Mouse (Mus musculus) lung, embryonic 15.5 days (tissue): ENCODE results near the gene Fcmr. TPM values are rescaled to one million over a fixed set of nuclear protein-coding genes. Genes with fewer than 3 reads are reported as not detected.

Experiments used
- ATAC-seq: fragments of 200-750 bp; cut with Nextera tagmentation; 2 replicates; pipeline ENCODE4 v1.8.0; 2017; ENCODE audit warnings: moderate number of reproducible peaks, borderline replicate concordance; ENCODE audit not compliant: low FRiP score, low TSS enrichment; ENCODE audit errors: extremely low read depth
- H3K27ac ChIP-seq: fragments of 300-500 bp; sonication (generic); 2 replicates; pipeline ENCODE4 v1.5.1; 2015; ENCODE audit warnings: moderate library complexity, mild to moderate bottlenecking, inconsistent platforms
- H3K27me3 ChIP-seq: fragments of 300-500 bp; sonication (generic); 2 replicates; pipeline ENCODE4 v1.6.1; 2015; ENCODE audit warnings: inconsistent platforms
- H3K36me3 ChIP-seq: fragments of 300-500 bp; sonication (generic); 2 replicates; pipeline ENCODE4 v1.6.1; 2015; ENCODE audit warnings: inconsistent platforms
- H3K4me1 ChIP-seq: fragments of 300-500 bp; sonication (generic); 2 replicates; pipeline ENCODE4 v1.6.1; 2015; ENCODE audit warnings: inconsistent platforms
- H3K4me2 ChIP-seq: fragments of 300-500 bp; sonication (generic); 2 replicates; pipeline ENCODE4 v1.6.1; 2015; ENCODE audit warnings: inconsistent platforms, mild to moderate bottlenecking, moderate library complexity
- H3K4me3 ChIP-seq: fragments of 300-500 bp; sonication (generic); 2 replicates; pipeline ENCODE4 v1.5.1; 2015; ENCODE audit warnings: mild to moderate bottlenecking, inconsistent platforms
- H3K9ac ChIP-seq: fragments of 300-500 bp; sonication (generic); 2 replicates; pipeline ENCODE4 v1.6.1; 2015; ENCODE audit warnings: inconsistent platforms
- H3K9me3 ChIP-seq: fragments of 300-500 bp; sonication (generic); 2 replicates; pipeline ENCODE4 v1.6.1; 2016; ENCODE audit warnings: inconsistent platforms
- WGBS: fragments of 180-500 bp; shearing (Covaris S2); methylation state at CpG from one replicate; pipeline ENCODE4 v1.1.7; 2015; 5-methylcytosine and 5-hydroxymethylcytosine counted together
- polyA plus RNA-seq: library from polyadenylated mRNA; unstranded; fragments of >200 nt; fragmentation: Nextera tagmentation; extraction: Ambion mirVana; gene quantifications from 2 replicates; pipeline ENCODE4 v1.2.1, GENCODE M21; 2015

Fcmr gene
- 0.58 TPM in 1 of 2 replicates, not detected in the other for polyA plus RNA-seq

GRCm38 (mm10) chr1:130865541-130866221 lies at the start of gene Fcmr:
Gene Fcmr, plus strand, starts transcription at chr1:130865669.
- ATAC-seq = no peak
- Histone ChIP-seq H3K4me2 (no peak within 1 kb of the TSS), H3K27me3 (no peaks in the 10 kb centered on the region), H3K27ac (no peak within 1 kb of the TSS), H3K36me3 (no peaks in the 10 kb centered on the region), H3K9me3 (no peaks in the 10 kb centered on the region), H3K4me1 (no peaks in the 10 kb centered on the region), H3K4me3 (no peak within 1 kb of the TSS), H3K9ac (no peak within 1 kb of the TSS)
- 66% methylated on average over 7 of the region's 7 CpGs for WGBS

GRCm38 (mm10) chr1:130819737-130820136 lies 45.7 kb upstream of the Fcmr start:
- Histone ChIP-seq H3K9ac (no peak overlapping the region), H3K4me1 (no peaks in the 10 kb centered on the region), H3K27me3 (no peaks in the 10 kb centered on the region), H3K4me3 (no peak overlapping the region), H3K4me2 (no peak overlapping the region), H3K9me3 (no peaks in the 10 kb centered on the region), H3K27ac (no peak overlapping the region), H3K36me3 (no peaks in the 10 kb centered on the region)
- WGBS = 55% methylated on average over 1 of the region's 1 CpGs
- no peak for ATAC-seq

- H3K9me3 ChIP-seq = no peaks in the 10 kb centered on the region
- ATAC-seq = no peak
- 58% methylated on average over 7 of the region's 7 CpGs for WGBS
Measured at GRCm38 (mm10) chr1:130820316-130821148, 44.9 kb upstream of the Fcmr start.

GRCm38 (mm10) chr1:130821149-130821471 lies 44.4 kb upstream of the Fcmr start:
- Histone ChIP-seq H3K4me1 (no peaks in the 10 kb centered on the region), H3K9me3 (no peaks in the 10 kb centered on the region), H3K36me3 (no peaks in the 10 kb centered on the region), H3K4me3 (no peak overlapping the region), H3K9ac (no peak overlapping the region), H3K4me2 (no peak overlapping the region), H3K27me3 (no peaks in the 10 kb centered on the region), H3K27ac (no peak overlapping the region)
- 65% methylated on average over 2 of the region's 2 CpGs for WGBS
- no peak for ATAC-seq

More at GRCm38 (mm10) chr1:130820316-130821148, 44.9 kb upstream of the Fcmr start:
- H3K4me2 ChIP-seq = no peak overlapping the region
- no peaks in the 10 kb centered on the region for H3K36me3 ChIP-seq
- H3K4me1 ChIP-seq = no peaks in the 10 kb centered on the region
- H3K4me3 ChIP-seq = no peak overlapping the region
- no peak overlapping the region for H3K9ac ChIP-seq
- H3K27ac ChIP-seq = no peak overlapping the region
- H3K27me3 ChIP-seq = no peaks in the 10 kb centered on the region

- Histone ChIP-seq H3K36me3 (no peaks in the 10 kb centered on the region), H3K4me2 (no peak overlapping the region), H3K27ac (no peak overlapping the region), H3K27me3 (no peaks in the 10 kb centered on the region), H3K9me3 (no peaks in the 10 kb centered on the region), H3K4me1 (no peaks in the 10 kb centered on the region), H3K9ac (no peak overlapping the region), H3K4me3 (no peak overlapping the region)
- ATAC-seq = no peak
- WGBS = 54% methylated on average over 9 of the region's 9 CpGs
Measured at GRCm38 (mm10) chr1:130821911-130822625, 43.4 kb upstream of the Fcmr start.

GRCm38 (mm10) chr1:130826448-130826847 lies 39.0 kb upstream of the Fcmr start, which contains the start of gene Pigr:
Gene Pigr, plus strand, starts transcription at chr1:130826684.
- Histone ChIP-seq H3K4me1 (no peaks in the 10 kb centered on the region), H3K9me3 (no peaks in the 10 kb centered on the region), H3K9ac (no peak within 1 kb of the TSS), H3K27ac (no peak within 1 kb of the TSS), H3K27me3 (no peaks in the 10 kb centered on the region), H3K36me3 (no peaks in the 10 kb centered on the region), H3K4me2 (no peak within 1 kb of the TSS), H3K4me3 (no peak within 1 kb of the TSS)
- ATAC-seq = no peak
- WGBS = 86% methylated on average over 5 of the region's 5 CpGs

GRCm38 (mm10) chr1:130828656-130829055 lies 36.8 kb upstream of the Fcmr start:
- Histone ChIP-seq H3K27ac (no peak overlapping the region), H3K4me3 (no peak overlapping the region)

GRCm38 (mm10) chr1:130829906-130830830 lies 35.3 kb upstream of the Fcmr start:
- no peaks in the 10 kb centered on the region for H3K4me1 ChIP-seq
- no peaks in the 10 kb centered on the region for H3K36me3 ChIP-seq
- WGBS = 61% methylated on average over 8 of the region's 8 CpGs
- no peak overlapping the region for H3K27ac ChIP-seq
- H3K9ac ChIP-seq = no peak overlapping the region
- no peak for ATAC-seq
- no peak overlapping the region for H3K4me3 ChIP-seq
- H3K27me3 ChIP-seq = no peaks in the 10 kb centered on the region
- H3K4me2 ChIP-seq = no peak overlapping the region
- no peaks in the 10 kb centered on the region for H3K9me3 ChIP-seq

More at GRCm38 (mm10) chr1:130828656-130829055, 36.8 kb upstream of the Fcmr start:
- H3K4me2 ChIP-seq = no peak overlapping the region
- no peak overlapping the region for H3K9ac ChIP-seq
- no peaks in the 10 kb centered on the region for H3K36me3 ChIP-seq
- 61% methylated on average over 4 of the region's 4 CpGs for WGBS
- no peaks in the 10 kb centered on the region for H3K4me1 ChIP-seq
- no peak for ATAC-seq
- H3K9me3 ChIP-seq = no peaks in the 10 kb centered on the region
- no peaks in the 10 kb centered on the region for H3K27me3 ChIP-seq

- no peak overlapping the region for H3K27ac ChIP-seq
- no peak overlapping the region for H3K4me2 ChIP-seq
- no peaks in the 10 kb centered on the region for H3K36me3 ChIP-seq
- H3K4me1 ChIP-seq = no peaks in the 10 kb centered on the region
- ATAC-seq = no peak
- 72% methylated on average over 5 of the region's 5 CpGs for WGBS
- H3K4me3 ChIP-seq = no peak overlapping the region
- H3K9me3 ChIP-seq = no peaks in the 10 kb centered on the region
- H3K27me3 ChIP-seq = no peaks in the 10 kb centered on the region
- H3K9ac ChIP-seq = no peak overlapping the region
Measured at GRCm38 (mm10) chr1:130832230-130833149, 33.0 kb upstream of the Fcmr start.

GRCm38 (mm10) chr1:130835161-130835936 lies 30.1 kb upstream of the Fcmr start:
- H3K27ac ChIP-seq = no peak overlapping the region
- no peak overlapping the region for H3K4me2 ChIP-seq
- ATAC-seq = no peak
- H3K4me3 ChIP-seq = no peak overlapping the region
- H3K36me3 ChIP-seq = no peaks in the 10 kb centered on the region
- H3K4me1 ChIP-seq = no peaks in the 10 kb centered on the region
- no peaks in the 10 kb centered on the region for H3K9me3 ChIP-seq
- WGBS = 74% methylated on average over 6 of the region's 6 CpGs
- H3K9ac ChIP-seq = no peak overlapping the region
- no peaks in the 10 kb centered on the region for H3K27me3 ChIP-seq
